ENCODE assay signal across 34 mouse cellular contexts in genomic region chr10:28618002-28618401, GRCm38 (mm10). TPM values are rescaled to one million over a fixed set of nuclear protein-coding genes. Genes with fewer than 3 reads are reported as not detected.
DNase-seq lines count a peak whose midpoint lies in the region; ATAC-seq and TF ChIP-seq lines count a peak whose summit lies in the region.
"Had no signal": no experiment of that assay in that cellular context is flagged by ENCODE, and none has a peak within 500 bp of the region (broad histone marks: within the 10 kb centered on the region; RNA-seq: fewer than 3 reads in every experiment).

No protein-coding gene starts in this region.

- no peak overlapping the region for H3K27ac ChIP-seq in liver, embryonic 12.5 days
- no peak overlapping the region for H3K27ac ChIP-seq in liver, embryonic 14.5 days
- no peak overlapping the region for H3K27ac ChIP-seq in forebrain, embryonic 12.5 days
- H3K27ac ChIP-seq: embryonic facial prominence, embryonic 10.5 days; embryonic facial prominence, embryonic 13.5 days; forebrain, embryonic 13.5 days; gastrocnemius, adult 2 months; heart, embryonic 15.5 days; hindbrain, embryonic 10.5 days; hindbrain, embryonic 15.5 days had no signal

- no peak overlapping the region for H3K4me3 ChIP-seq in liver, embryonic 12.5 days
- no peak overlapping the region for H3K4me3 ChIP-seq in G1E (ENCODE audit: low read depth, low read length)
- no peak overlapping the region for H3K4me3 ChIP-seq in liver, embryonic 14.5 days (ENCODE audit: insufficient read depth in 1 of 2, low read depth in 2 of 2, low read length in 2 of 2)
- no peak overlapping the region for H3K4me3 ChIP-seq in forebrain, embryonic 12.5 days (replicated peaks)
- H3K4me3 ChIP-seq: embryonic facial prominence, embryonic 10.5 days; embryonic facial prominence, embryonic 13.5 days; erythroblast, embryonic 14.5 days; forebrain, embryonic 13.5 days; gastrocnemius, adult 2 months; heart, embryonic 12.5 days; heart, embryonic 15.5 days; hindbrain, embryonic 10.5 days; hindbrain, embryonic 15.5 days had no signal

- H3K9ac ChIP-seq in liver, embryonic 12.5 days: no peak overlapping the region
- H3K9ac ChIP-seq in liver, embryonic 14.5 days (replicated peaks): no peak overlapping the region
- no peak overlapping the region for H3K9ac ChIP-seq in forebrain, embryonic 12.5 days
- H3K9ac ChIP-seq: embryonic facial prominence, embryonic 13.5 days; forebrain, embryonic 13.5 days; heart, embryonic 12.5 days; heart, embryonic 15.5 days; hindbrain, embryonic 15.5 days had no signal

- H3K4me1 ChIP-seq in liver, embryonic 12.5 days: no peaks in the 10 kb centered on the region
- H3K4me1 ChIP-seq in G1E (ENCODE audit: insufficient read depth, low read depth, low read length): peaks cover 25% of the 10 kb centered on the region
- no peaks in the 10 kb centered on the region for H3K4me1 ChIP-seq in liver, embryonic 14.5 days (replicated peaks; ENCODE audit: control insufficient read depth in 2 of 2, insufficient read depth in 2 of 2, low read length in 1 of 2)
- H3K4me1 ChIP-seq in forebrain, embryonic 12.5 days: no peaks in the 10 kb centered on the region
- H3K4me1 ChIP-seq: embryonic facial prominence, embryonic 10.5 days; embryonic facial prominence, embryonic 13.5 days; forebrain, embryonic 13.5 days; heart, embryonic 12.5 days; heart, embryonic 15.5 days; hindbrain, embryonic 10.5 days; hindbrain, embryonic 15.5 days had no signal

- H3K4me2 ChIP-seq in liver, embryonic 12.5 days: no peak overlapping the region
- H3K4me2 ChIP-seq in liver, embryonic 14.5 days (ENCODE audit: low read depth): no peak overlapping the region
- no peak overlapping the region for H3K4me2 ChIP-seq in forebrain, embryonic 12.5 days
- H3K4me2 ChIP-seq: embryonic facial prominence, embryonic 13.5 days; forebrain, embryonic 13.5 days; heart, embryonic 12.5 days; heart, embryonic 15.5 days; hindbrain, embryonic 15.5 days had no signal

- H3K27me3 ChIP-seq in liver, embryonic 12.5 days (replicated peaks): no peaks in the 10 kb centered on the region
- no peaks in the 10 kb centered on the region for H3K27me3 ChIP-seq in G1E (ENCODE audit: insufficient read depth, low read length)
- no peaks in the 10 kb centered on the region for H3K27me3 ChIP-seq in liver, embryonic 14.5 days (ENCODE audit: control insufficient read depth, insufficient read depth, low read length)
- no peaks in the 10 kb centered on the region for H3K27me3 ChIP-seq in forebrain, embryonic 12.5 days
- H3K27me3 ChIP-seq: CH12.LX; embryonic facial prominence, embryonic 13.5 days; forebrain, embryonic 13.5 days; heart, embryonic 12.5 days; heart, embryonic 15.5 days; hindbrain, embryonic 15.5 days had no signal

- H3K36me3 ChIP-seq in liver, embryonic 12.5 days: no peaks in the 10 kb centered on the region
- no peaks in the 10 kb centered on the region for H3K36me3 ChIP-seq in G1E (replicated peaks)
- H3K36me3 ChIP-seq in liver, embryonic 14.5 days (replicated peaks; ENCODE audit: control insufficient read depth, insufficient read depth, low read depth): no peaks in the 10 kb centered on the region
- H3K36me3 ChIP-seq in forebrain, embryonic 12.5 days (replicated peaks): no peaks in the 10 kb centered on the region
- H3K36me3 ChIP-seq: embryonic facial prominence, embryonic 10.5 days; embryonic facial prominence, embryonic 13.5 days; heart, embryonic 12.5 days; heart, embryonic 15.5 days; hindbrain, embryonic 10.5 days; hindbrain, embryonic 15.5 days had no signal

- WGBS in liver, embryonic 12.5 days (ENCODE audit: insufficient replicate concordance): 43% methylated on average over 2 of the region's 2 CpGs
- 22% methylated on average over 2 of the region's 2 CpGs for WGBS in liver, embryonic 14.5 days (ENCODE audit: insufficient replicate concordance)
- WGBS in forebrain, embryonic 12.5 days: 86% methylated on average over 2 of the region's 2 CpGs

- H3K9me3 ChIP-seq in liver, embryonic 12.5 days (replicated peaks): no peaks in the 10 kb centered on the region
- no peaks in the 10 kb centered on the region for H3K9me3 ChIP-seq in G1E (replicated peaks)
- no peaks in the 10 kb centered on the region for H3K9me3 ChIP-seq in liver, embryonic 14.5 days (ENCODE audit: control insufficient read depth, low read length)
- no peaks in the 10 kb centered on the region for H3K9me3 ChIP-seq in forebrain, embryonic 12.5 days
- H3K9me3 ChIP-seq: embryonic facial prominence, embryonic 10.5 days; embryonic facial prominence, embryonic 13.5 days; forebrain, embryonic 13.5 days; heart, embryonic 12.5 days; heart, embryonic 15.5 days; hindbrain, embryonic 10.5 days; hindbrain, embryonic 15.5 days had no signal

- 0 out of 2 replicates have a peak, but pooled peaks have one; percentile 24 for ATAC-seq in liver, embryonic 12.5 days
- ATAC-seq in G1E (ENCODE audit: extremely low read depth, insufficient number of reproducible peaks, low FRiP score, poor library complexity, severe bottlenecking): peak; percentile 91
- ATAC-seq in liver, embryonic 14.5 days (ENCODE audit: insufficient read depth): peak; percentile 53; the same call in 1 of the 2 replicates
- ATAC-seq in megakaryocyte progenitor cell, adult 5-6 weeks (replicated peaks; ENCODE audit: poor library complexity): peak; percentile 86
- no peak for ATAC-seq in forebrain, embryonic 12.5 days (ENCODE audit: low FRiP score)
- ATAC-seq: forebrain, embryonic 13.5 days; forebrain, embryonic 16.5 days had no signal

- DNase-seq in liver: no peak
- peak; percentile 8 for DNase-seq in G1E (ENCODE audit: low spot score)
- no peak for DNase-seq in liver, embryonic 14.5 days (ENCODE audit: low read depth in 3 of 3, low spot score in 3 of 3)
- no peak for DNase-seq in gastrocnemius, postnatal 4 days (ENCODE audit: low spot score in 2 of 2)
- DNase-seq: adrenal gland, adult 2 months; adrenal gland, postnatal 14 days; B cell, adult 2 months; cerebellum, adult 11 months; cerebellum, adult 2 months; cerebellum, adult 9-11 months; cerebellum, postnatal 25 days; embryo, embryonic 11 days; gastrocnemius, adult 2 months; gastrocnemius, postnatal 14 days; heart, adult 18-20 months; heart, postnatal 10 days; heart, postnatal 36 days had no signal

- TF ChIP-seq EP300 in liver, embryonic 14.5 days (IDR thresholded peaks at IDR 0.05; ENCODE audit: low read depth): no peak

- TF ChIP-seq CTCF in G1E (IDR thresholded peaks at IDR 0.05; ENCODE audit: low read depth, low read length): no peak
- TF ChIP-seq CTCF in liver, embryonic 14.5 days (IDR thresholded peaks at IDR 0.05; ENCODE audit: low read depth): no peak

RNA-seq across cellular contexts. Expression of gene Themis, which starts 50.2 kb away (rescaled TPM):
- polyA plus RNA-seq in liver, embryonic 12.5 days (2016; fragmentation: Nextera tagmentation; extraction: Ambion mirVana): not detected in 2 replicates
- not detected in 2 replicates for total RNA-seq in G1E (2014; fragmentation: Nextera tagmentation)
- 0.27 and 0.52 TPM in 2 replicates for total RNA-seq in G1E (2017)
- polyA plus RNA-seq in G1E (2012): not detected in 2 replicates
- polyA plus RNA-seq in liver, embryonic 14.5 days (2012; rRNA removed): not detected in 2 replicates
- polyA plus RNA-seq in liver, embryonic 14.5 days (2014; fragmentation: Nextera tagmentation; extraction: Ambion mirVana): 0.05 TPM in 1 of 2 replicates, not detected in the other
- total RNA-seq in megakaryocyte progenitor cell, adult 5-6 weeks (2015): 0.05 and 0.24 TPM in 2 replicates
- 0.30 TPM in 1 of 2 replicates, not detected in the other for total RNA-seq in megakaryocyte progenitor cell, adult 5-6 weeks (2017)
- total RNA-seq in gastrocnemius, postnatal 4 days (2021): under 1 TPM; 0.18 to 0.32 TPM
- not detected in 2 replicates for polyA plus RNA-seq in forebrain, embryonic 12.5 days (2016; fragmentation: Nextera tagmentation; extraction: Ambion mirVana)
- total RNA-seq: adrenal gland, adult 2 months; adrenal gland, postnatal 4 days; CH12.LX; gastrocnemius, adult 2 months; MEL had no signal
- polyA plus RNA-seq: adrenal gland, adult 2 months; cerebellum, adult 2 months; cortical plate, adult 2 months; embryonic facial prominence, embryonic 10.5 days; embryonic facial prominence, embryonic 13.5 days; erythroblast, embryonic 14.5 days; forebrain, embryonic 13.5 days; forebrain, embryonic 16.5 days; gonadal fat pad, adult 2 months; heart, embryonic 12.5 days; hindbrain, embryonic 10.5 days had no signal
